Mouse (Mus musculus) urinary bladder, adult 2 months (tissue): ENCODE measurements around the gene Podn. TPM values are rescaled to one million over a fixed set of nuclear protein-coding genes. Genes with fewer than 3 reads are reported as not detected.

Source experiments
- DNase-seq: peaks from one replicate; pipeline ENCODE4 v3.0.0; 2022; ENCODE audit warnings: low spot score
- polyA plus RNA-seq: library from polyadenylated mRNA; depleted of rRNA; stranded (reverse); fragments of >200 nt; gene quantifications from 2 replicates; pipeline ENCODE4 v1.2.3, GENCODE M21; 2012; rRNA removed

Gene Podn
- polyA plus RNA-seq, 1 experiment = 93.0 TPM

DNA sequence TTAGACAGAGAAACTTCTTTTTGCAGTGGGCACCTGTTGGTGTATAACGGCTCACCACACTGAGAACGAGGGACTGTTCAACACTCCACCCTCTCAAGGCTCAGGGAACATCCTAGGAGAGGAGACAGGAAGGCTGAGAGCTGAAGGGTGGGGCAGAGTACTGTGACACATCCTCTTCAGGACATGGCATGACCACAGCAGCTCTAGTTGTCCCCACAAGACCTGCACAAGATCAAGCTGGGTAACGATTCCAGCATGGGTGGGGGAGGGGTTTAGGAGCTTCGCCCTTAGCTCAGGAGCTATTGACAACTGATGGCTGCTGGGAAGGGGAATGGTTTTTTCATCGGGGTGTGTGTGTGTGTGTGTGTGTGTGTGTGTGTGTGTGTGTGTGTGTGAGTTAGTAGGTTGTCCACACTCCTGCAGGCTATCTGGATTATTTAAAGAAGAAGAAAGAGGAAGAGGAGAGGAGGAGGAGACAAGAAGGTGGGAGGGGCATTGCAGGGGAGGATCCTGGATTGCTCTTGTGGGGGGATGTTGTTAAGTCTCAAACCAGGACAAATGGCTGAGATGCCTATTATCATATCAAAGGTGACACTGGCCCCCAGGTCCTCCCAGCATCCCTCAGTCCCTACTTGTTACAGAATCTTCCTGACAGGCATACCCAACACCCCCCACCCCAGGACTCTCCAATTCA, 129.7 kb downstream of the Podn start:
- DNase-seq = no peak

Other genes starting within 250 kb of the Podn start
- gene Magoh, start 216.7 kb downstream of the Podn start, polyA plus RNA-seq = 83.8 and 88.7 TPM in 2 replicates
- 146 and 216 TPM in 2 replicates for gene 0610037L13Rik, start 206.6 kb downstream of the Podn start, polyA plus RNA-seq
- gene Cpt2, start 172.8 kb downstream of the Podn start, polyA plus RNA-seq = 42.2 and 43.3 TPM in 2 replicates
- gene Slc1a7, start 128.1 kb downstream of the Podn start, polyA plus RNA-seq = 1.4 and 1.6 TPM in 2 replicates
- gene Scp2, start 48.6 kb upstream of the Podn start, polyA plus RNA-seq = 423 and 476 TPM in 2 replicates
- 98.2 and 167 TPM in 2 replicates for gene Echdc2, start 69.0 kb upstream of the Podn start, polyA plus RNA-seq
- 0.13 and 0.18 TPM in 2 replicates for gene Zyg11a, start 121.6 kb upstream of the Podn start, polyA plus RNA-seq
- 15.3 and 17.4 TPM in 2 replicates for gene Zyg11b, start 204.7 kb upstream of the Podn start, polyA plus RNA-seq
- gene Coa7, start 231.7 kb upstream of the Podn start, polyA plus RNA-seq = 11.9 and 12.3 TPM in 2 replicates